Mouse (Mus musculus) stomach, postnatal 0 days (tissue): ENCODE results near the gene Dnah2. TPM values are rescaled to one million over a fixed set of nuclear protein-coding genes. Genes with fewer than 3 reads are reported as not detected.

Experiments used
- ATAC-seq: fragments of 200-750 bp; cut with Nextera tagmentation; 2 replicates; pipeline ENCODE4 v1.8.0; 2017; ENCODE audit not compliant: low FRiP score, low TSS enrichment
- DNase-seq: peaks from one replicate; pipeline ENCODE4 v3.0.0-alpha.2; 2016; ENCODE audit warnings: low spot score
- H3K27ac ChIP-seq: fragments of 300-500 bp; sonication (generic); replicated peaks from 2 replicates; pipeline ENCODE4 v1.5.1; 2014; ENCODE audit warnings: mild to moderate bottlenecking, control low read depth
- H3K27me3 ChIP-seq: fragments of 300-500 bp; sonication (generic); 2 replicates; pipeline ENCODE4 v1.6.1; 2014; ENCODE audit warnings: low read length; ENCODE audit not compliant: control insufficient read depth, insufficient read depth
- H3K36me3 ChIP-seq: fragments of 300-500 bp; sonication (generic); 2 replicates; pipeline ENCODE4 v1.6.1; 2014; ENCODE audit warnings: low read length, mixed read lengths; ENCODE audit not compliant: control insufficient read depth, insufficient read depth
- H3K4me1 ChIP-seq: fragments of 300-500 bp; sonication (generic); replicated peaks from 2 replicates; pipeline ENCODE4 v1.6.1; 2014; ENCODE audit warnings: antibody characterized with exemption; ENCODE audit not compliant: control insufficient read depth, insufficient read depth
- H3K4me2 ChIP-seq: fragments of 300-500 bp; sonication (generic); replicated peaks from 2 replicates; pipeline ENCODE4 v1.6.1; 2014; ENCODE audit warnings: low read depth, mild to moderate bottlenecking, control low read depth, moderate library complexity
- H3K4me3 ChIP-seq: fragments of 300-500 bp; sonication (generic); 2 replicates; pipeline ENCODE4 v1.5.1; 2014; ENCODE audit warnings: low read depth, low read length, control low read depth
- H3K9ac ChIP-seq: fragments of 300-500 bp; sonication (generic); 2 replicates; pipeline ENCODE4 v1.6.1; 2014; ENCODE audit warnings: mild to moderate bottlenecking, low read length, control low read depth, mixed read lengths
- H3K9me3 ChIP-seq: fragments of 300-500 bp; sonication (generic); 2 replicates; pipeline ENCODE4 v1.6.1; 2016; ENCODE audit warnings: low read length; ENCODE audit not compliant: control insufficient read depth
- CTCF ChIP-seq: IDR thresholded peaks from 2 replicates; pipeline ENCODE4 v1.5.1; 2016; ENCODE audit warnings: antibody characterized with exemption, low read depth, mild to moderate bottlenecking, moderate library complexity
- EP300 ChIP-seq: optimal IDR thresholded peaks from 2 replicates; pipeline ENCODE3; 2016; ENCODE audit warnings: antibody characterized with exemption
- WGBS: fragments of 180-500 bp; shearing (Covaris S2); extraction: QIAGEN DNeasy Blood & Tissue Kit; methylation state at CpG from one replicate; pipeline ENCODE4 v1.1.7; 2014; 5-methylcytosine and 5-hydroxymethylcytosine counted together
- polyA plus RNA-seq: library from polyadenylated mRNA; unstranded; fragments of >200 nt; fragmentation: Nextera tagmentation; extraction: Ambion mirVana; gene quantifications from 2 replicates; pipeline ENCODE4 v1.2.1, GENCODE M21; 2015

The Dnah2 gene
- polyA plus RNA-seq, 1 experiment from 2014 or later = 0.39 TPM

GRCm38 (mm10) chr11:69576307-69576706, 27.4 kb upstream of the Dnah2 start:
- no peaks in the 10 kb centered on the region for H3K27me3 ChIP-seq
- no peak overlapping the region for H3K9ac ChIP-seq
- 0 out of 2 replicates have a peak, but pooled peaks cover 4% of the 10 kb centered on the region for H3K36me3 ChIP-seq
- DNase-seq (no peak), ATAC-seq (no peak)
- no peak overlapping the region for H3K4me3 ChIP-seq
- H3K4me1 ChIP-seq = 0 out of 2 replicates have a peak, but pooled peaks cover 8% of the 10 kb centered on the region
- H3K4me2 ChIP-seq = no peak overlapping the region
- 53% methylated on average over 5 of the region's 5 CpGs for WGBS
- no peak overlapping the region for H3K27ac ChIP-seq
- no peaks in the 10 kb centered on the region for H3K9me3 ChIP-seq
- TF ChIP-seq EP300 (no peak), CTCF (no peak)

GRCm38 (mm10) chr11:69575220-69575619, 26.3 kb upstream of the Dnah2 start:
- TF ChIP-seq EP300 (no peak), CTCF (peak; percentile 76)
- no peaks in the 10 kb centered on the region for H3K9me3 ChIP-seq
- H3K27me3 ChIP-seq = no peaks in the 10 kb centered on the region
- H3K4me3 ChIP-seq = no peak overlapping the region
- peaks cover 4% of the 10 kb centered on the region; the same call in 1 of the 2 replicates for H3K36me3 ChIP-seq
- ATAC-seq (no peak), DNase-seq (no peak)
- WGBS = 60% methylated on average over 3 of the region's 3 CpGs
- no peak overlapping the region for H3K9ac ChIP-seq
- no peak overlapping the region for H3K27ac ChIP-seq
- H3K4me1 ChIP-seq = 0 out of 2 replicates have a peak, but pooled peaks cover 8% of the 10 kb centered on the region
- H3K4me2 ChIP-seq = no peak overlapping the region

- ATAC-seq = no peak
- H3K4me1 ChIP-seq = no peaks in the 10 kb centered on the region
- no peak overlapping the region for H3K27ac ChIP-seq
- no peaks in the 10 kb centered on the region; the same call in 1 of the 2 replicates for H3K36me3 ChIP-seq
- H3K9ac ChIP-seq = no peak overlapping the region
- no peak overlapping the region for H3K4me3 ChIP-seq
- no peak for DNase-seq
- H3K4me2 ChIP-seq = no peak overlapping the region
- no peak for TF ChIP-seq EP300
- TF ChIP-seq CTCF = no peak
- H3K27me3 ChIP-seq = no peaks in the 10 kb centered on the region
- H3K9me3 ChIP-seq = no peaks in the 10 kb centered on the region
- WGBS = 76% methylated on average over 8 of the region's 8 CpGs
Measured at GRCm38 (mm10) chr11:69565131-69565530, 16.2 kb upstream of the Dnah2 start.

GRCm38 (mm10) chr11:69564391-69564790, 15.5 kb upstream of the Dnah2 start:
- Histone ChIP-seq H3K9ac (no peak overlapping the region), H3K9me3 (no peaks in the 10 kb centered on the region), H3K4me2 (no peak overlapping the region), H3K4me1 (no peaks in the 10 kb centered on the region), H3K36me3 (no peaks in the 10 kb centered on the region; the same call in 1 of the 2 replicates), H3K27me3 (no peaks in the 10 kb centered on the region; the same call in 1 of the 2 replicates), H3K4me3 (no peak overlapping the region), H3K27ac (no peak overlapping the region)
- ATAC-seq = no peak
- no peak for TF ChIP-seq EP300
- no peak for TF ChIP-seq CTCF
- DNase-seq = no peak
- WGBS = 59% methylated on average over 3 of the region's 3 CpGs

GRCm38 (mm10) chr11:69563373-69563772, 14.5 kb upstream of the Dnah2 start:
- ATAC-seq = no peak
- WGBS = 80% methylated on average over 13 of the region's 13 CpGs

GRCm38 (mm10) chr11:69560896-69561854, 12.3 kb upstream of the Dnah2 start:
- H3K4me3 ChIP-seq = no peak overlapping the region; the same call in 1 of the 2 replicates
- WGBS = 54% methylated on average over 16 of the region's 16 CpGs

More at GRCm38 (mm10) chr11:69563373-69563772, 14.5 kb upstream of the Dnah2 start:
- Histone ChIP-seq H3K4me2 (no peak overlapping the region), H3K9me3 (no peaks in the 10 kb centered on the region), H3K36me3 (no peaks in the 10 kb centered on the region; the same call in 1 of the 2 replicates), H3K27ac (no peak overlapping the region), H3K4me1 (no peaks in the 10 kb centered on the region), H3K4me3 (no peak overlapping the region), H3K27me3 (no peaks in the 10 kb centered on the region; the same call in 1 of the 2 replicates), H3K9ac (no peak overlapping the region)
- no peak for TF ChIP-seq CTCF
- no peak for TF ChIP-seq EP300
- no peak for DNase-seq

More at GRCm38 (mm10) chr11:69560896-69561854, 12.3 kb upstream of the Dnah2 start:
- Histone ChIP-seq H3K27me3 (no peaks in the 10 kb centered on the region; the same call in 1 of the 2 replicates), H3K4me2 (no peak overlapping the region), H3K9me3 (no peaks in the 10 kb centered on the region), H3K9ac (no peak overlapping the region), H3K36me3 (no peaks in the 10 kb centered on the region; the same call in 1 of the 2 replicates), H3K27ac (no peak overlapping the region), H3K4me1 (no peaks in the 10 kb centered on the region)
- TF ChIP-seq CTCF = no peak
- no peak for TF ChIP-seq EP300
- DNase-seq (no peak), ATAC-seq (peak; percentile 9; the same call in 1 of the 2 replicates)
